Mouse (Mus musculus): ENCODE measurements around the gene Rcn3.

GRCm38 (mm10) chr7:45067190-45067999 is 24.6 kb downstream of the Rcn3 start:
- no peak for TF ChIP-seq CTCF (IDR thresholded peaks at IDR 0.05; ENCODE audit: control insufficient read depth, insufficient read depth, insufficient read length)
- TF ChIP-seq USF1 (IDR thresholded peaks at IDR 0.05; ENCODE audit: low read depth), result no peak
